Mouse (Mus musculus) heart, postnatal 14 days (tissue): ENCODE data around the gene Spint2. TPM values are rescaled to one million over a fixed set of nuclear protein-coding genes. Genes with fewer than 3 reads are reported as not detected.

ENCODE experiments used
- DNase-seq, 2 experiments: peaks; one replicate each; pipeline ENCODE4 v3.0.0; 2021 to 2022
- intact Hi-C: fragments of 180-260 bp; cut with DNase I; formaldehyde crosslinking; loops from one replicate; pipeline ENCODE4 v1.15.1; 2025
- long read RNA-seq, 2 experiments: library from polyadenylated mRNA; stranded (forward); transcript quantifications; one replicate each; pipeline ENCODE4 v2.0.0; 2021
- total RNA-seq, 2 experiments: library from RNA; stranded (reverse); gene quantifications; 2 replicates each; pipeline ENCODE4 v1.2.3; 2021

Gene Spint2
- 10 to 100 TPM; 39.2 to 42.9 TPM for total RNA-seq
- long read RNA-seq, experiment 1, transcript Spint2-202 (6 exons, 1,211 nt): major isoform, 75 of 83 reads
- long read RNA-seq, experiment 1, partial matches to known transcripts: 1 of 83 reads
- long read RNA-seq, experiment 1, other reads (novel, unspliced or antisense): 3 of 83 reads
- long read RNA-seq, experiment 2, transcript Spint2-202 (6 exons, 1,211 nt): major isoform, 45 of 50 reads
- long read RNA-seq, experiment 2, partial matches to known transcripts: 0 of 50 reads
- long read RNA-seq, experiment 2, other reads (novel, unspliced or antisense): 3 of 50 reads

- intact Hi-C loops: no loop called here
- DNase-seq: peak; percentile 56 to 66
These were observed at the start of gene Spint2 for GRCm38 (mm10) chr7:29281201-29282073. Spint2 (minus strand) TSS chr7:29281912.

DNA sequence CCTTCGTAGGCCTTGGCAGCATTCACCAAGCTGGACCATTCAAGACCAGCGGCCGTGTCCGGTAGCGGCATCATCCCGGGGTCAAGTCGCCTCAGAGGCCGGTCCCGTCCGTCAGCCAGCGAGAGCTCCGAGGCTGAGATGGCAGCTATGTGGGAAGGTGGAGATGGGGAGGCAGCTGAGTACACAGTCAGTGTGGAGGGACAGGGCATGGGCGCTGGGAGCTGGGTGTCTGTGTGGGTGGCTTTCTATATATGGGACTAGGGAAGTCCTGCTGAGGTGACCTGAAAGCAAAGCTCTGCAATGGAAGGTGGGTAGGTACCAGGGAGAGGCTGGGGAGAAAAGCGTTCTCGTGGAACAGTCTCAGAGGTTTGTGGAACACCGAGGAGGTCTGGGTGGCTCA is 47.3 kb upstream of the Spint2 start:
- DNase-seq: no peak
- intact Hi-C loops: no loop called here

GRCm38 (mm10) chr7:29327087-29327486 is 45.4 kb upstream of the Spint2 start:
- DNase-seq: no peak
- intact Hi-C loops: no loop called here

DNA sequence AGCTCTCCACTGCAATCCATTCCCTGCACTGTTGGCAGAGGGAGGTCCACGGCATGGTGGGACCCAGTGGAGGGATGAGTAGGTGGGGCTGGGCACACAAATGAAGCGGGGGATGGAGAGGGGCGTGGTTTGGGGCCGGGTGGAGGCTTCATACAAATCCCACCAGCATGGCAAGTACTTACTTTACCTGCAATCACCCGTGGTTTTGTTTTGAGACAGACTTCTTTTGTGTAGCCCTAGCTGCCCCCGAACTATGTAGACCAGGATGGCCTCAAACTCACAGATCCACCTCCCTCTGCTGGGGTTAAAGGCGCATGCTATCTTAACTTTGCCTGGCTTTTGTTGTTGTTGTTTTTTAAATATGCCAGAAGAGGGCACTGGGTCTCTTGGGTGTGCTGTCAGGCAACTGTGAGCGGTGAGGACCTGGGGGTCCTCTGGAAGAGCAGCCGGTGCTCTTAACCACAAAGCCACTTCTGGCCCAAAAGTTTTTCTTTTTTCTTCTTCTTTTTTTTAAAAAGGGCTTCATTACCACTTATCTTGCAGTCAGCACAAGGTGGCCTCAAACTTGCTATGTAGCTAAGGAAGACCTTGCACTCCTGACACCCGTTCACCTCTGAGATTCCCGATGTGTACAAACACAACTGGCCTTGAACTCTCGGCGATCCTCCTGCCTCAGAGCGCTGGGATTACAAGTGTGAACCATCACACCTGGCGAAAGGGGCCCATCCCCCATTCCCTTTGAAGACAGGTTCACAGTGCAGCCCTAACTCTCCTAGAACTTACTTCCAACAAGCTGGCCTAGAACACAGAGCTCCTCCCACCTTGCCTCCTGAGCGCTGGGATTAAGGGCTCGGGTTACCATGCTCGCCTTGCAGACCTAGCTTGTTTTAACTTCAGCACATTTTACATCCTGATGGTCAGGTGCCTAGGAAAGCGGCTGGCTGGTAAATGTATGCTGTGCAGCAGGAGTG is 37.9 kb upstream of the Spint2 start:
- intact Hi-C loops: no loop called here
- no peak for DNase-seq

DNA sequence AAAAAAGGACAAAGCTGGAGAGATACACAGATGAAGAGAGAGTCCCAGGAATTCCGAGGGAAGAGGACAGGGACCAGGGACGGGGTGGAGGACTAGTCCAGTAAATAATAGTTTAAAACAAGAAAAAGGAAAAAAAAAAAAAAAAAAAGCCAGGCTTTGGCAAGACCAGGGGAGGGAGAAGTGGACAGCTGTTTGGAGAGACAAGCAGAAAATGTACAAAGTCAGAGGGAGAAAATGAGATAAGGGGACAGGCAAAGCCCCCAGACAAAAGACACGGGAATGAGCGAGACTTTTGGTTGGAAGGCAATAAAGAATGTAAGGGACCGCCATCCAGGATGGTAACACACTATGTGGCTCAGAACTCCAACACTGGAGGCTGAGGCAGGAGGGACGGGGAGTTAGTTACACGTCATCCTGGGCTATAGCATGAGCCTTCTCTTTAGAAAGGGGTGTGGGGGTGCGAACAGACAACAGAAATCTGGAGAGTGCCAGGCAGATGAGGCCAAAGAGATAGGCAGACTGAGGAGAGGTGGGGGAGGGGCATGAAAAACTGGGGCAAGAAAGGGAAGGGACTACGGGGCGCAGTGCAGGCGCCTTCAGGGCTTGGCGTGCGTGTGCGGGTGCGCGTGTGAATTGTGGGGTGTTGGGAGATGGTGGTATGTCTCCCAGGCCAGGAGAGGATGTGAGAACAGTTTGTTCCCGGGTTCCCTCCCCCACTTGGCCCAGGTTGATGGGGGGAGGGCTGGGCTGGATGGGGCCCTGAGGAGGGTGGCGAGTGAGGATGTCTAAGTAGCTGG is 36.6 kb upstream of the Spint2 start:
- DNase-seq: peak; percentile 52 to 53
- intact Hi-C loops: no loop called here

GRCm38 (mm10) chr7:29317558-29317957 is 35.8 kb upstream of the Spint2 start:
- DNase-seq: peak; percentile 46 to 54
- intact Hi-C loops: no loop called here

DNA sequence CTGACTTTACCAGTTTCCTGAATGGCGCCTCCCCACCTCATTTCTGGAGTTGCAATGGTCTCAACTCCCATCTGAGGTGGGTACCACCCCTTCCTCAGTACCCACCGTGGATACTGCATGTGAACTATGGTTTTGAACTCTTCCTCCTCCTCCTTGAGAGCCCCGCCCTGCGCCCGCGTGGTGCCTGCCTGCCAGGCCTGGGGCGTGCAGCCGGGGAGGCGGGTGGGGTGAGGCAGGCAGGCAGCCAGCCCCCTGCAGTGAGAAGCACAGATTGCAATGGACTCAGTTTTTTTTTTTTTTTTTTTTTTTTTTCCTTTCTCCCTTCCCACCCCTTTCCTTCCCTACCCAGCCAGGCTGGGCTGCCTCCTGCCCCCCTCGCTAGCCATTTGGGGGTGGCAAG is 35.3 kb upstream of the Spint2 start:
- intact Hi-C loops: no loop called here
- DNase-seq: peak; percentile 53 to 56

- intact Hi-C loops: no loop called here
- DNase-seq: no peak
These were observed 34.5 kb upstream of the Spint2 start for GRCm38 (mm10) chr7:29316137-29316734.

- intact Hi-C loops: no loop called here
- no peak for DNase-seq
These were observed 33.3 kb upstream of the Spint2 start for GRCm38 (mm10) chr7:29314844-29315628.

DNA sequence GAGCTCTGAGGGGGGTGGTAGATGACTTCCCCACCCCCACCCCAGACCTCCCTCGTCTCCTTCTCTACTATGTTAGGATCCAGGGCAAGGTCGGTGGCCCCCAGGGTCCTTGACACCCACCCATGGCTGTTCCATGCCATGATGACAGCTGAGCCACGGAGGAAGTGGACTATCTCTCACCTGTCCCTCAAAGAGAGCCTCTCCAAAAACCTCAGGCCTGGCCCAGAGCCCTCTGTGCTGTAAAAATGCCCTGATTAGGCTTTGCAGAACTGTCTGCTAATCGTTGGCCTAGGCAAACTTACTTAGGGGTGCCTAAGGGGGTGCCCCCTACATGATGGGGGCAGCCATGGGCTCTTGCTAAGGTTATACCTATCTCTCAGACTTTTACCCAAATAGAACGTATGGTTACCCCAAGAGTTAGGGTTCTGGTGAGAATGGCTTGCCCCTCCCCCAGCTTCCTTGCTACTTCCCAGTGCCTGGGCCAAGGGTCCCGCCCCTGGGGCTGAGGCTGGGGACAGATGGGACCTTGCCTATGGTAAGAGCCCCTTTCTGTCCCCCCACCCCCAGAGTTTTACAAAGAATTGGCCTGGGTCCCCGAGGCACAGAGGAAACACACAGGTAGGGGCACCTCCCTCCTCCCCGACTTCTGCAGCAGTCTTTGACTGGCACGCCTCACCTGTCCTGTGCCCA is 32.0 kb upstream of the Spint2 start:
- no peak for DNase-seq
- intact Hi-C loops: no loop called here

DNA sequence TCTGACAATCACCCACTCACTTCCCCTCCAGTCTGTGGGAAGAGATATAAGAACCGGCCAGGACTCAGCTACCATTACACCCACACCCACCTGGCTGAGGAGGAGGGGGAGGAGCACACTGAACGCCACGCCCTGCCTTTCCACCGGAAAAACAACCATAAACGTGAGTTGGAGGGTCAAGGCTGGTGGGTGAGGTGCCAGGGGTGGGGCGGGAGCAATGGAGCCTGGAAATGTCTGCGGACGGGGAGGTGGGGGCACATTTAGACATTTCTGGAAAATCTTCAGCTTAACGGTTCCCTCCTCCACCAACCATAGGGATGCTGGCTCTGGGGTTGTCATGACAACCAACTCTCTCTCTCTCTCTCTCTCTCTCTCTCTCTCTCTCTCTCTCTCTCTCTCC is 31.3 kb upstream of the Spint2 start:
- intact Hi-C loops: no loop called here
- DNase-seq: no peak

GRCm38 (mm10) chr7:29309749-29310148 is 28.0 kb upstream of the Spint2 start:
- intact Hi-C loops: loop anchor here (5.0 kb wide), 1 partner anchor 213 kb away; no protein-coding TSS in a partner anchor

DNA sequence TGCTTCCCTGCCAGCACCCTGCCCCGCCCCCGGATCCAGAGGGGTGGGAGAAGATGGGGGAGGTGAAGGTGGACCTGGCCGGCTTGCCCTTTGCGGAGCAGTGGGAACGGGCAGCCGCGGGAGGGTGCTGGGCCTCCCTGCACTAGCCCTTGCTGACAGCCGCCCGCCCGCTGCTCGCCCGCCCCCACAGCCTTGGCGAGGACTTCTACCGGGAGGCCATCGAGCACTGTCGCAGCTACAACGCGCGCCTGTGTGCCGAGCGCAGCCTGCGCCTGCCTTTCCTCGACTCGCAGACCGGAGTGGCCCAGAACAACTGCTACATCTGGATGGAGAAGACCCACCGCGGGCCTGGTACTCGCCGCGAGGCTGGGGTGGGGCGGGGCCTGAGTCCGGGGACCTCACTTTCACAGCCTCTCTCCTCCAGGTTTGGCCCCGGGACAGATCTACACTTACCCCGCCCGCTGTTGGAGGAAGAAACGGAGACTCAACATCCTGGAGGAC is 27.6 kb upstream of the Spint2 start:
- peak; percentile 48 to 52 for DNase-seq
- intact Hi-C loops: loop anchor here (5.0 kb wide), 1 partner anchor 213 kb away; no protein-coding TSS in a partner anchor

More at GRCm38 (mm10) chr7:29309749-29310148, 28.0 kb upstream of the Spint2 start:
- DNase-seq: no peak

- DNase-seq: peak; percentile 91 to 95
- intact Hi-C loops: loop anchor here (5.0 kb wide), 1 partner anchor 215 kb away; no protein-coding TSS in a partner anchor
These were observed 25.8 kb upstream of the Spint2 start for GRCm38 (mm10) chr7:29307350-29308104.

- intact Hi-C loops: loop anchor here (5.0 kb wide), 1 partner anchor 216 kb away; no protein-coding TSS in a partner anchor
- no peak for DNase-seq
These were observed 24.9 kb upstream of the Spint2 start for GRCm38 (mm10) chr7:29306619-29307018.

DNA sequence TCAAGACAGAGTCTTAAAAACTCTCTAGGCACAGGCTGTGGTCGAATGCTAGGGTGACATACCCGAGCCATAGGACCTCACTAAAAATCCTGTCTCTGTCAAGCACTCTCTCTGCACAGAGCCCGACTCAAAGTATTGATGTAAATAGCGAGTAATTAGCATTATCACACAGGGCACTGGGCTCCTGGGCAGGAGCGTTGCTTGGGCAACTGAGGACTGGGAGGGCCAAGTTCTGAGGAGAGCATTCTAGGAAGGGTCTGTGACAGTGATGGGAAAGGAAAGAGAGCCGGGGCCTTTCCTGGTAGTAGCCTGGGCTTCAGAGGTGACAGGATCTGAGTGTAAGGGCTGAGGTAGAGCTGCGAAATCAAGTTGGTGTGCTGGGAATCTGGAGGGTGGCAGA is 24.4 kb upstream of the Spint2 start:
- no peak for DNase-seq
- intact Hi-C loops: loop anchor here (5.0 kb wide), 1 partner anchor 216 kb away; no protein-coding TSS in a partner anchor
